Mouse (Mus musculus): ENCODE results near the gene Ing4. TPM values are rescaled to one million over a fixed set of nuclear protein-coding genes. Genes with fewer than 3 reads are reported as not detected.

Gene Ing4
- polyA plus RNA-seq, 1 experiment from 2014 or later = 105 TPM

Small RNAs within 50 kb of the gene (microRNA-seq; reads per million reads assigned to microRNA genes)
- gene Mir7045 = not detected

Other genes starting within 250 kb of the Ing4 start
- 3.9 and 4.4 TPM in 2 replicates for gene Spsb2, start 231.1 kb upstream of the Ing4 start, polyA plus RNA-seq (2014; fragmentation: Nextera tagmentation; extraction: Ambion mirVana)
- 393 and 412 TPM in 2 replicates for gene Tpi1, start 225.5 kb upstream of the Ing4 start, polyA plus RNA-seq (2014; fragmentation: Nextera tagmentation; extraction: Ambion mirVana)
- 162 and 171 TPM in 2 replicates for gene Usp5, start 210.3 kb upstream of the Ing4 start, polyA plus RNA-seq (2014; fragmentation: Nextera tagmentation; extraction: Ambion mirVana)
- gene Cdca3, start 210.2 kb upstream of the Ing4 start, polyA plus RNA-seq (2014; fragmentation: Nextera tagmentation; extraction: Ambion mirVana) = 16.8 and 16.9 TPM in 2 replicates
- 0.44 and 0.54 TPM in 2 replicates for gene Gnb3, start 199.5 kb upstream of the Ing4 start, polyA plus RNA-seq (2014; fragmentation: Nextera tagmentation; extraction: Ambion mirVana)
- gene P3h3, start 182.0 kb upstream of the Ing4 start, polyA plus RNA-seq (2014; fragmentation: Nextera tagmentation; extraction: Ambion mirVana) = 19.1 and 23.7 TPM in 2 replicates
- gene Gpr162, start 175.8 kb upstream of the Ing4 start, polyA plus RNA-seq (2014; fragmentation: Nextera tagmentation; extraction: Ambion mirVana) = 11.2 and 14.2 TPM in 2 replicates
- gene Cd4, start 151.5 kb upstream of the Ing4 start, polyA plus RNA-seq (2014; fragmentation: Nextera tagmentation; extraction: Ambion mirVana) = 0.12 TPM in 1 of 2 replicates, not detected in the other
- gene Lag3, start 128.1 kb upstream of the Ing4 start, polyA plus RNA-seq (2014; fragmentation: Nextera tagmentation; extraction: Ambion mirVana) = 2.6 and 3.4 TPM in 2 replicates
- gene Ptms, start 119.7 kb upstream of the Ing4 start, polyA plus RNA-seq (2014; fragmentation: Nextera tagmentation; extraction: Ambion mirVana) = 664 and 670 TPM in 2 replicates
- 560 and 584 TPM in 2 replicates for gene Mlf2, start 108.4 kb upstream of the Ing4 start, polyA plus RNA-seq (2014; fragmentation: Nextera tagmentation; extraction: Ambion mirVana)
- gene Cops7a, start 74.2 kb upstream of the Ing4 start, polyA plus RNA-seq (2014; fragmentation: Nextera tagmentation; extraction: Ambion mirVana) = 89.5 and 93.8 TPM in 2 replicates
- 41.3 and 62.3 TPM in 2 replicates for gene Pianp, start 43.1 kb upstream of the Ing4 start, polyA plus RNA-seq (2014; fragmentation: Nextera tagmentation; extraction: Ambion mirVana)
- 12.3 and 16.5 TPM in 2 replicates for gene Zfp384, start 30.6 kb upstream of the Ing4 start, polyA plus RNA-seq (2014; fragmentation: Nextera tagmentation; extraction: Ambion mirVana)
- gene Acrbp, start 9.9 kb downstream of the Ing4 start, polyA plus RNA-seq (2014; fragmentation: Nextera tagmentation; extraction: Ambion mirVana) = 16.8 and 19.8 TPM in 2 replicates
- 0.70 and 0.91 TPM in 2 replicates for gene Lpar5, start 28.2 kb downstream of the Ing4 start, polyA plus RNA-seq (2014; fragmentation: Nextera tagmentation; extraction: Ambion mirVana)
- 72.1 and 82.2 TPM in 2 replicates for gene Chd4, start 56.2 kb downstream of the Ing4 start, polyA plus RNA-seq (2014; fragmentation: Nextera tagmentation; extraction: Ambion mirVana)
- gene Nop2, start 92.1 kb downstream of the Ing4 start, polyA plus RNA-seq (2014; fragmentation: Nextera tagmentation; extraction: Ambion mirVana) = 45.0 and 49.6 TPM in 2 replicates
- gene Iffo1, start 105.5 kb downstream of the Ing4 start, polyA plus RNA-seq (2014; fragmentation: Nextera tagmentation; extraction: Ambion mirVana) = 18.3 and 18.5 TPM in 2 replicates
- gene Gapdh, start 126.7 kb downstream of the Ing4 start, polyA plus RNA-seq (2014; fragmentation: Nextera tagmentation; extraction: Ambion mirVana) = 1,265 and 1,492 TPM in 2 replicates
- gene Ncapd2, start 151.9 kb downstream of the Ing4 start, polyA plus RNA-seq (2014; fragmentation: Nextera tagmentation; extraction: Ambion mirVana) = 22.6 and 46.4 TPM in 2 replicates
- 135 and 138 TPM in 2 replicates for gene Mrpl51, start 152.0 kb downstream of the Ing4 start, polyA plus RNA-seq (2014; fragmentation: Nextera tagmentation; extraction: Ambion mirVana)
- gene Vamp1, start 175.8 kb downstream of the Ing4 start, polyA plus RNA-seq (2014; fragmentation: Nextera tagmentation; extraction: Ambion mirVana) = 14.1 and 21.2 TPM in 2 replicates
- 5.0 and 5.1 TPM in 2 replicates for gene Tapbpl, start 192.1 kb downstream of the Ing4 start, polyA plus RNA-seq (2014; fragmentation: Nextera tagmentation; extraction: Ambion mirVana)
- gene Cd27, start 197.2 kb downstream of the Ing4 start, polyA plus RNA-seq (2014; fragmentation: Nextera tagmentation; extraction: Ambion mirVana) = 1.0 and 2.5 TPM in 2 replicates
- gene Tuba3a, start 246.3 kb downstream of the Ing4 start, polyA plus RNA-seq (2014; fragmentation: Nextera tagmentation; extraction: Ambion mirVana) = not detected in 2 replicates